Mouse (Mus musculus) lung, embryonic 15.5 days (tissue): ENCODE data around the gene Pgm2l1. TPM values are rescaled to one million over a fixed set of nuclear protein-coding genes. Genes with fewer than 3 reads are reported as not detected.

Source experiments
- polyA plus RNA-seq: library from polyadenylated mRNA; unstranded; fragments of >200 nt; fragmentation: Nextera tagmentation; extraction: Ambion mirVana; gene quantifications from 2 replicates; pipeline ENCODE4 v1.2.1, GENCODE M21; 2015

Gene Pgm2l1
- polyA plus RNA-seq, 1 experiment from 2014 or later: 2.4 TPM

Other genes starting within 250 kb of the Pgm2l1 start
- gene Rnf169, start 246.9 kb upstream of the Pgm2l1 start, polyA plus RNA-seq: 5.6 and 5.9 TPM in 2 replicates
- not detected in 2 replicates for gene Chrdl2, start 221.2 kb upstream of the Pgm2l1 start, polyA plus RNA-seq
- gene Pold3, start 105.8 kb upstream of the Pgm2l1 start, polyA plus RNA-seq: 61.1 and 62.2 TPM in 2 replicates
- 20.1 and 22.1 TPM in 2 replicates for gene Lipt2, start 68.1 kb upstream of the Pgm2l1 start, polyA plus RNA-seq
- 1.5 TPM in 2 replicates for gene Kcne3, start 50.9 kb upstream of the Pgm2l1 start, polyA plus RNA-seq
- 14.6 and 16.4 TPM in 2 replicates for gene P4ha3, start 58.1 kb downstream of the Pgm2l1 start, polyA plus RNA-seq
- gene C2cd3, start 144.8 kb downstream of the Pgm2l1 start, polyA plus RNA-seq: 20.0 and 20.7 TPM in 2 replicates
- 61.6 and 63.5 TPM in 2 replicates for gene Ppme1, start 144.9 kb downstream of the Pgm2l1 start, polyA plus RNA-seq
- 0.06 TPM in 1 of 2 replicates, not detected in the other for gene Ucp3, start 245.6 kb downstream of the Pgm2l1 start, polyA plus RNA-seq